Mouse (Mus musculus) intestine, embryonic 16.5 days (tissue): ENCODE data around the gene Sbf1. TPM values are rescaled to one million over a fixed set of nuclear protein-coding genes. Genes with fewer than 3 reads are reported as not detected.

Experiments
- ATAC-seq: fragments of 200-750 bp; cut with Nextera tagmentation; 2 replicates; pipeline ENCODE4 v1.8.0; 2017; ENCODE audit warnings: moderate TSS enrichment, moderate library complexity
- H3K27ac ChIP-seq: fragments of 300-500 bp; sonication (generic); 2 replicates; pipeline ENCODE4 v1.5.1; 2014; ENCODE audit warnings: mild to moderate bottlenecking, low read length
- H3K27me3 ChIP-seq: fragments of 300-500 bp; sonication (generic); replicated peaks from 2 replicates; pipeline ENCODE4 v1.6.1; 2014; ENCODE audit warnings: low read length, control low read depth, mixed read lengths; ENCODE audit not compliant: control insufficient read depth, insufficient read depth
- H3K36me3 ChIP-seq: fragments of 300-500 bp; sonication (generic); 2 replicates; pipeline ENCODE4 v1.6.1; 2014; ENCODE audit warnings: low read length, control low read depth; ENCODE audit not compliant: control insufficient read depth, insufficient read depth
- H3K4me1 ChIP-seq: fragments of 300-500 bp; sonication (generic); 2 replicates; pipeline ENCODE4 v1.6.1; 2014; ENCODE audit warnings: low read length, control low read depth, mixed read lengths; ENCODE audit not compliant: control insufficient read depth, insufficient read depth
- H3K4me2 ChIP-seq: fragments of 300-500 bp; sonication (generic); 2 replicates; pipeline ENCODE4 v1.6.1; 2014; ENCODE audit warnings: low read depth, low read length, control low read depth
- H3K4me3 ChIP-seq: fragments of 300-500 bp; sonication (generic); 2 replicates; pipeline ENCODE4 v1.5.1; 2014; ENCODE audit warnings: mild to moderate bottlenecking, low read length
- H3K9ac ChIP-seq: fragments of 300-500 bp; sonication (generic); 2 replicates; pipeline ENCODE4 v1.6.1; 2014; ENCODE audit warnings: low read depth, low read length
- H3K9me3 ChIP-seq: fragments of 300-500 bp; sonication (generic); 2 replicates; pipeline ENCODE4 v1.6.1; 2016; ENCODE audit warnings: low read length, control low read depth; ENCODE audit not compliant: control insufficient read depth
- WGBS: fragments of 180-500 bp; shearing (Covaris S2); extraction: QIAGEN DNeasy Blood & Tissue Kit; methylation state at CpG from one replicate; pipeline ENCODE4 v1.1.7; 2014; 5-methylcytosine and 5-hydroxymethylcytosine counted together
- polyA plus RNA-seq: library from polyadenylated mRNA; unstranded; fragments of >200 nt; fragmentation: Nextera tagmentation; extraction: Ambion mirVana; gene quantifications from 2 replicates; pipeline ENCODE4 v1.2.1, GENCODE M21; 2015

The Sbf1 gene
- polyA plus RNA-seq, 1 experiment from 2014 or later = 32.0 TPM

DNA sequence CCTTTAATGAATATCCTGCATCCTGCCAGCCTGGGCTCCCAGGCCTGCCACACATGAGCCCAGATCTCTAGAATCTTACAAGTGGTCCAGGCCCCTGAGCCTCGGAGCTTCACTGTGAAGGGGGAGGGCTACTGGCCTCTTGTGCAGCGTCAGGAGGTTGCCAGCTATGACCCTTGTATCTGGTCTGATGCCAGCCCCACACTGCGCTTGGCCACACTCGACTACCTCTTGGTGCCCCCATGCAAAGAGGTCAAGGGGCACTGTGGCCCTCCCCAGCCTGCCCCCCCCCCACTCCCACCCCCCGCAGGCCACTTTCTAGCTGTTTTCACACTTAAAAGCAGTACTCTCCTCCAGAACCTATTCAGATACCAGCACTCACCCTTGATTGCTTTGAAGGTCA is 11.3 kb upstream of the Sbf1 start:
- no peak overlapping the region for H3K4me2 ChIP-seq
- ATAC-seq = no peak
- no peaks in the 10 kb centered on the region for H3K9me3 ChIP-seq

DNA sequence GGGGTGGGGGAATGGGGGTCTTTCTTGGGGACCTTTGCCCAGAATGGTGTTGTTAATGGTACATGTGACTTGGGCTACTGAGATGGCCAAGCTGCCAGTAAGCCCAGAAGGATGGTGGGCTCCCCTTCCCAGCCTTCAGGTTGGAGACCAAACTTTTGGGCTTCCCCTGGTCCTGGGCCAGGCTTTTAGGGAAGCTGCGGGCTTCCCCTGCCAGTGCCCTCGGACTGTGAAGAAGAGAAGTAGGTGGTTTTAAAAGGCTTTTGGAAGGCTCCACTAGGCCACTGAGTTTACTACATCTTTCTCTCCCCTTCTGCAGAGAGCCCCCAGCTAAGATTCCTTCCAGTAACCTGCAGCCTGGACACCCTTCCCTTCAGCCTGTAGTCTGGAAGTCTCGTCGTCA is 8.5 kb upstream of the Sbf1 start:
- peak overlapping the region; percentile 40 for H3K4me3 ChIP-seq
- 90% methylated on average over 4 of the region's 4 CpGs for WGBS
- H3K27ac ChIP-seq = no peak overlapping the region
- no peaks in the 10 kb centered on the region for H3K36me3 ChIP-seq
- no peaks in the 10 kb centered on the region for H3K9me3 ChIP-seq
- H3K9ac ChIP-seq = no peak overlapping the region
- H3K4me2 ChIP-seq = no peak overlapping the region
- peaks cover 11% of the 10 kb centered on the region; the same call in 1 of the 2 replicates for H3K27me3 ChIP-seq
- ATAC-seq = no peak
- no peaks in the 10 kb centered on the region for H3K4me1 ChIP-seq

More for the DNA sequence above, 11.3 kb upstream of the Sbf1 start:
- 66% methylated on average over 5 of the region's 5 CpGs for WGBS
- Histone ChIP-seq H3K9ac (no peak overlapping the region), H3K4me3 (no peak overlapping the region), H3K27ac (no peak overlapping the region), H3K4me1 (no peaks in the 10 kb centered on the region), H3K36me3 (no peaks in the 10 kb centered on the region), H3K27me3 (peaks cover 11% of the 10 kb centered on the region; the same call in 1 of the 2 replicates)

DNA sequence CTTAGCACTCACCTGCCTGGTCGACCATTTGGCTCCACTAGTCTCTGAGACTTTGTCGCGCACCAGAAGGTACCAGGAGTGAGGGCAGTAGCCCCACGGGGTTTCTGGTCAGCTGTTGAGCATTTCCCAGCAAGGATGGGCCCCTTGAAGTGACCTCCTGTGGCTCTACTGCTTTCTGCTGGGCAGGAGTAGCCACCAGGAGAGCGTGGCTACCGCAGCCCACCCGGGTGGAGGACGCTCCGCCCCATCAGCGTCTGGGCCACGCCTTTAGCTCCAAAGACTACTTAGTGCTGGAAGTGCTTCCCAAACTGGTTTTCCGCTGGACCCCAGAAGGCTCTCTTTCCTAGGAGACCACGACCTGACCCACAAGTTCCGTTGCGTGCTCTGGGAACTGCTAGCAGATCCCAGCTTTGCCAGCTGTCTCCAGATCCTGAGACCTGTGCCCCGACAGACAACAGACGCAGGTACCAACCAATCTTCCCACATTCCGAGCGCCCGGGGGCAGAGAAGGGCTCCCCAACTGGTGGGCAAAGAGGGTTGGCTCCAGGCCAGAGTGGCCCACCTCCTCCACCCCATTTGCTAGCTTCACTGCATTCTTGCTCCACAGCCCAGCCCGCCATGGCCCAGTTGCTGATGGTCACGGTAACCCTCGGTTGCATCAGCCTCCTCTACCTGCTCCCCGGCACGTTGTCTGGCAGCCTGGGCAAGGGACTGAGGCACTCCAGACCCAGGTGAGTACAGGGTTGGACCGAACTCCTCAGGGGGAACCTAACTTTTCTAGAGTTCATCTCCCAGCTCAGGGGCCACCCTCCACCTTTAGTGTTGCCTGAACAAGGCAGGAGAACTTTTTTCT is 7.8 kb upstream of the Sbf1 start, which contains the start of gene Adm2:
Adm2 (plus strand) TSS at position 51 of the 853 bp plus-strand sequence.
- H3K9ac ChIP-seq = peak within 1 kb of the TSS; percentile 44; the same call in 1 of the 2 replicates
- no peak within 1 kb of the TSS for H3K27ac ChIP-seq
- WGBS = 7% methylated on average over 26 of the region's 26 CpGs
- peaks cover 11% of the 10 kb centered on the region; the same call in 1 of the 2 replicates for H3K27me3 ChIP-seq
- H3K4me1 ChIP-seq = no peaks in the 10 kb centered on the region
- H3K4me3 ChIP-seq = peak within 1 kb of the TSS; percentile 40
- peak; percentile 58; the same call in 1 of the 2 replicates for ATAC-seq
- H3K36me3 ChIP-seq = no peaks in the 10 kb centered on the region
- H3K4me2 ChIP-seq = peak within 1 kb of the TSS; percentile 56
- H3K9me3 ChIP-seq = no peaks in the 10 kb centered on the region

DNA sequence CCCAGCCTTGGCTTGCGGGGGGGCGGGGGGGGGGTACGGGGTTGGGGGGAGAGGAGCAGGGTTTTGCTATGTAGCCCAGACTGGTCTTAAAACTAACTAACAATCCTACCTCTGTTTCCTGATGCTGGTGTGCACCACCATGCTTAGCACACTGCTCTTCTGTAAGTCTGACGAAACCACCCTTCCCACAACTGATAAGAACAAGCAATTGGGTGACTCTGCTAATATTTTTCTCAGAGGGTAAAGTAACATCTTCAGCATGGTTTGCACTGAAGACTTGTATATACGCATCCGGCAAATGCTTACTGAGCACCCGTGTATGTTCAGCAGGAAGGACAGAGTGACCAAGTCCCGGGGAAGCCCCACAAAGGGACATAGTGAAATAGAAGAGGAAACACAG is 6.2 kb upstream of the Sbf1 start:
- 75% methylated on average over 8 of the region's 8 CpGs for WGBS
- Histone ChIP-seq H3K4me2 (no peak overlapping the region), H3K27ac (no peak overlapping the region), H3K4me3 (no peak overlapping the region), H3K9me3 (no peaks in the 10 kb centered on the region), H3K9ac (no peak overlapping the region), H3K27me3 (peaks cover 11% of the 10 kb centered on the region; the same call in 1 of the 2 replicates), H3K4me1 (no peaks in the 10 kb centered on the region), H3K36me3 (no peaks in the 10 kb centered on the region)
- no peak for ATAC-seq

DNA sequence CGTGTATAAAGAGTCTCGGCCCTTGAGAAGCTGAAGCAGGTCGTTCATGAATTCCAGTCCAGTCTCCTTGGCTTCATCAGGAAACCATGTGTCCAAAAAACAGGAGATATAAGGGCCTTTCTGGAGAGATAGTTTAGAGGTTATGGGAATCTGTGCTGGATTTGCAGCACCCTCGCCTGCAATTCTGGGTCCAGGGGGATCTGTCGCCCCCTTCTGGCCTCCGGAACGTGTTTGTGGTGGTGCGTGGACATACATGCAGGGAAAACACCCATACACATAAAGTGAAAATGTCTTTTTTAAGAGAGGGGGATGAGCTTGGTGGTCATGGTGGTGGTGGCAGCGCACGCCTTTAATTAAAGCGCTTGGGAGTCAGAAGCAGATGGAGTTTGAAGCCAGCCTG is 1.0 kb upstream of the Sbf1 start:
- no peaks in the 10 kb centered on the region for H3K9me3 ChIP-seq
- ATAC-seq = no peak

DNA sequence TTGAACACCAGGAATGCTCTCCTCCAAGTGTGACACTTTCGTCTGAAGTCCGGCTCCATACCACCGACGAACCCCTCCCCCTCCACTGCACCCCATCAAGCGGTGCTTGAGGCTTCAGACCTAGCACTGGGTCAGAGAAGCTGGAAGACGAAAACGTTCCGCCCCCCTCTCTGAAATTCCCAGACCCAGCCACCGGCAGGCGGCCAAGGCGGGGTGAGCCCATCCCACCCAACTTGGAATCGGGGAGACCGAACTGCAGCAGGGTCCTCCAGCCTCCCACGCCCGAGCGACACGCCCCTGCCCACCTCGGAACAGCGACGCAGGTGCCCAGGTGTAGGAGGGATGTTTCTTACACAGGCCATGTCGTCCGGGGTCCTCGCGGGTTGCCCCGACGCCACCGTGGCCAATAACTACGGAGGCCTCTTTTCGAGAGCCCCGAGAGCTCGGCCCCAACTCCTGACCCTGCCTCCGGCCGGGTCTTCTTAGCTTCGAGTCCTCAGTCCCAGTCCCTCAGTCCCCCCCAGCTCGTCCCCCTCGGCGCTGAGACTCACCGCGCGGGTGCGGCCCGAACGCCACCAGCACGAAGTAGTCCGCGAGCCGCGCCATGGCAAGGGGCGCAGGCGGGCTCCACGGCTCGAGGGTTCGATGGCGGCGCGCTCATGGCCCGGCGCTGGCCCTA is 461 bp downstream of the Sbf1 start:
- peaks cover 15% of the 10 kb centered on the region for H3K4me1 ChIP-seq
- H3K27me3 ChIP-seq = no peaks in the 10 kb centered on the region
- no peaks in the 10 kb centered on the region for H3K36me3 ChIP-seq
- under 1% methylated on average over 58 of the region's 58 CpGs for WGBS
- H3K4me3 ChIP-seq = peak overlapping the region; percentile 89
- ATAC-seq = peak; percentile 65
- H3K4me2 ChIP-seq = peak overlapping the region; percentile 90
- peak overlapping the region; percentile 88 for H3K9ac ChIP-seq
- peak overlapping the region; percentile 54; the same call in 1 of the 2 replicates for H3K27ac ChIP-seq
- H3K9me3 ChIP-seq = no peaks in the 10 kb centered on the region

More for the DNA sequence above, 1.0 kb upstream of the Sbf1 start:
- no peak overlapping the region for H3K4me2 ChIP-seq
- peaks cover 11% of the 10 kb centered on the region for H3K4me1 ChIP-seq
- H3K27me3 ChIP-seq = no peaks in the 10 kb centered on the region
- H3K36me3 ChIP-seq = no peaks in the 10 kb centered on the region
- 71% methylated on average over 11 of the region's 11 CpGs for WGBS
- H3K9ac ChIP-seq = no peak overlapping the region
- H3K4me3 ChIP-seq = no peak overlapping the region
- H3K27ac ChIP-seq = no peak overlapping the region

DNA sequence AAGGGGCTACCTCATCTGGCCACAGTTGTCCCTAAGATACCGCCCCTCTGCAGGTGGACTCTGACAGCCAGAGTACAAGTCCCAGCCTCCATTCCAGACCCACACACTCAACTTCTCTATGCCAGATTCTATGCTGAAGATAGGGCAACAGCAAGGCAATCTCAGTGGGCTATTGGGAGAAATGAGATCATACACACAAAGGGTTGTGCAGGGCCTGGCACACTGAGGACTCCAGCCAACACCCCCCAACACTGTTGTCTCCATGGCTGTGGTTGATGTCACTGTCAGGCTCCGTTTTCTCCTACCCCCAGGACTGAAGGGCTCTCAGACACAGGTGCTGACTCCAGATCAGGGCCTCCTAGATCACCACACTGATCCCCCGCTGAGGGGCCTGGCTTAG is 1.0 kb downstream of the Sbf1 start:
- H3K4me1 ChIP-seq = peaks cover 17% of the 10 kb centered on the region
- H3K27ac ChIP-seq = no peak overlapping the region
- H3K4me2 ChIP-seq = peak overlapping the region; percentile 90
- no peaks in the 10 kb centered on the region for H3K36me3 ChIP-seq
- H3K4me3 ChIP-seq = peak overlapping the region; percentile 89
- H3K27me3 ChIP-seq = no peaks in the 10 kb centered on the region
- peak overlapping the region; percentile 88 for H3K9ac ChIP-seq
- no peak for ATAC-seq
- WGBS = 31% methylated on average over 3 of the region's 3 CpGs
- no peaks in the 10 kb centered on the region for H3K9me3 ChIP-seq

DNA sequence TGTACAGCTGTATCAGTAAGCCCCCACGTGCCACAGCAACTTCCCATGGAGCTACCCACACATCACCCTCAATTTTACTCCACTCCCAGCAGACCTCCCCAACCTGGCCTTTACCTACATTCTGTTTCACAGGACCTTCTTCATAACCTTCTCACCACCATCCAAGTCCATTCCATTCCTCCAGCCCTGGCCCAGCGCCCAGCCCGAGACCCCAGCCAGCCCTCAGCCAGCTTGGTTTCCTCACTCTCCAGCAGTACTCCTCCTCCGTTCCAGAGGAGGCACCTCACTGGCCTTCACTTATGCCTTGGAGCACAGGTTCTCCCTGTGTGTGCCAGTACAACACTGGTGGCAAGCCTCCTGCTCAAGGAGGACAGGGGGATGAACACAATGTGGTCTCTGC is 1.8 kb downstream of the Sbf1 start:
- Histone ChIP-seq H3K27me3 (no peaks in the 10 kb centered on the region), H3K27ac (no peak overlapping the region), H3K4me2 (no peak overlapping the region), H3K9me3 (no peaks in the 10 kb centered on the region), H3K9ac (no peak overlapping the region), H3K4me1 (peaks cover 17% of the 10 kb centered on the region), H3K4me3 (no peak overlapping the region), H3K36me3 (no peaks in the 10 kb centered on the region)
- no peak for ATAC-seq
- 72% methylated on average over 4 of the region's 4 CpGs for WGBS

DNA sequence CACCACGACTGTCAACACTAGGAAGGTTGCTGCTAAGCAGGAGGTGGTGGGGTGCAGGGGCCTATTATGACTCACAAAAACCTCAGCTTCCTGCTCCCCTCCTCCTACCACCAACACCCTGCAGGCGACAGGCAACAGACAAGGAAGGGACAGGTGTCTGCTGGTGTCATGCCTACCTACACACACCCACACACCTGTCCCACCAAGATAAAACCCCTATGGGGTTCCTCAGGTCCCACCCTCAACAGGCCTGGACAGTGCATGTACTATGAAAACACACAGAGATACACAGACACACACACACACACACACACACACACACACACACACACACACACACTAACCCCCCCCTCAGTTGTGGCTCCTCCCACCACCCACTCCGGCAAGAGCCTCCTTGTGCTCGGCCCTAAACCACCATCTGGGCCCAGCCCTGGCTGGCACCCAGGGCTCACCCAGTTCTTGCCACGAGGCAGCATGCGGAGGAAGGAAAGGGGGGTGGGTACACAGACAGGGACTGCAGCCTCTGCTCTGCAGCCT is 5.1 kb downstream of the Sbf1 start:
- Histone ChIP-seq H3K27me3 (no peaks in the 10 kb centered on the region), H3K36me3 (peaks cover 9% of the 10 kb centered on the region), H3K9ac (no peak overlapping the region), H3K9me3 (no peaks in the 10 kb centered on the region), H3K4me2 (no peak overlapping the region), H3K4me3 (no peak overlapping the region), H3K4me1 (peaks cover 17% of the 10 kb centered on the region), H3K27ac (no peak overlapping the region)
- ATAC-seq = no peak
- WGBS = 54% methylated on average over 6 of the region's 6 CpGs
